Mouse (Mus musculus) layer of hippocampus, adult 11-12 months (tissue): ENCODE measurements around the gene March5.
"Not testable (repeated sequence)": the region's sequence is repeated elsewhere in the genome, so short reads cannot be mapped to it uniquely, and the experiment has no call there.

Experiments used
- DNase-seq: peaks from one replicate; pipeline ENCODE4 v3.0.0; 2022; ENCODE audit warnings: low spot score

March5 gene

GRCm38 (mm10) chr19:37208986-37209385, 1.6 kb downstream of the March5 start:
- DNase-seq: no peak

GRCm38 (mm10) chr19:37209467-37210128, 2.3 kb downstream of the March5 start:
- peak; percentile 17 for DNase-seq

GRCm38 (mm10) chr19:37210457-37210856, 3.1 kb downstream of the March5 start:
- DNase-seq: no peak

GRCm38 (mm10) chr19:37211416-37211815, 4.1 kb downstream of the March5 start:
- DNase-seq: no peak

GRCm38 (mm10) chr19:37214711-37215110, 7.4 kb downstream of the March5 start:
- DNase-seq: no peak

GRCm38 (mm10) chr19:37225197-37225862, 18.0 kb downstream of the March5 start:
- no peak for DNase-seq

GRCm38 (mm10) chr19:37232598-37232997, 25.3 kb downstream of the March5 start:
- not testable (repeated sequence) for DNase-seq

- DNase-seq: no peak
These were observed 26.5 kb downstream of the March5 start for GRCm38 (mm10) chr19:37233561-37234539.

GRCm38 (mm10) chr19:37235818-37236217, 28.5 kb downstream of the March5 start:
- DNase-seq: no peak

- DNase-seq: no peak
These were observed 30.0 kb downstream of the March5 start for GRCm38 (mm10) chr19:37237306-37237705.

- no peak for DNase-seq
These were observed 30.5 kb downstream of the March5 start for GRCm38 (mm10) chr19:37237712-37238437.

GRCm38 (mm10) chr19:37238651-37239050, 31.3 kb downstream of the March5 start:
- DNase-seq: no peak

GRCm38 (mm10) chr19:37239096-37239495, 31.8 kb downstream of the March5 start:
- no peak for DNase-seq

- no peak for DNase-seq
These were observed 33.9 kb downstream of the March5 start for GRCm38 (mm10) chr19:37241201-37241600.

- DNase-seq: no peak
These were observed 35.4 kb downstream of the March5 start for GRCm38 (mm10) chr19:37242707-37243106.

- DNase-seq: no peak
These were observed 39.5 kb downstream of the March5 start for GRCm38 (mm10) chr19:37246859-37247258.

GRCm38 (mm10) chr19:37248199-37248598, 40.9 kb downstream of the March5 start:
- no peak for DNase-seq

GRCm38 (mm10) chr19:37252104-37252503, 44.8 kb downstream of the March5 start:
- no peak for DNase-seq

GRCm38 (mm10) chr19:37255321-37255720, 48.0 kb downstream of the March5 start:
- peak; percentile 38 for DNase-seq

- DNase-seq: no peak
These were observed 55.0 kb downstream of the March5 start for GRCm38 (mm10) chr19:37262389-37262788.

- DNase-seq: no peak
These were observed 56.2 kb downstream of the March5 start for GRCm38 (mm10) chr19:37263566-37263942.
